Mouse (Mus musculus) intestine, embryonic 15.5 days (tissue): ENCODE data around the gene Ccdc93. TPM values are rescaled to one million over a fixed set of nuclear protein-coding genes. Genes with fewer than 3 reads are reported as not detected.

ENCODE experiments used
- ATAC-seq: fragments of 200-750 bp; cut with Nextera tagmentation; 2 replicates; pipeline ENCODE4 v1.8.0; 2017; ENCODE audit warnings: moderate TSS enrichment, moderate library complexity
- H3K27ac ChIP-seq: fragments of 300-500 bp; sonication (generic); 2 replicates; pipeline ENCODE4 v1.5.1; 2015; ENCODE audit warnings: mild to moderate bottlenecking, inconsistent platforms
- H3K27me3 ChIP-seq: fragments of 300-500 bp; sonication (generic); replicated peaks from 2 replicates; pipeline ENCODE4 v1.6.1; 2015; ENCODE audit warnings: inconsistent platforms
- H3K36me3 ChIP-seq: fragments of 300-500 bp; sonication (generic); 2 replicates; pipeline ENCODE4 v1.6.1; 2015; ENCODE audit warnings: inconsistent platforms
- H3K4me1 ChIP-seq: fragments of 300-500 bp; sonication (generic); replicated peaks from 2 replicates; pipeline ENCODE4 v1.6.1; 2015; ENCODE audit warnings: inconsistent platforms
- H3K4me2 ChIP-seq: fragments of 300-500 bp; sonication (generic); replicated peaks from 2 replicates; pipeline ENCODE4 v1.6.1; 2015; ENCODE audit warnings: mild to moderate bottlenecking, inconsistent platforms
- H3K4me3 ChIP-seq: fragments of 300-500 bp; sonication (generic); replicated peaks from 2 replicates; pipeline ENCODE4 v1.5.1; 2015; ENCODE audit warnings: inconsistent platforms
- H3K9ac ChIP-seq: fragments of 300-500 bp; sonication (generic); 2 replicates; pipeline ENCODE4 v1.6.1; 2015; ENCODE audit warnings: inconsistent platforms
- H3K9me3 ChIP-seq: fragments of 300-500 bp; sonication (generic); 2 replicates; pipeline ENCODE4 v1.6.1; 2016; ENCODE audit warnings: inconsistent platforms
- WGBS: fragments of 180-500 bp; shearing (Covaris S2); methylation state at CpG from one replicate; pipeline ENCODE4 v1.1.7; 2015; 5-methylcytosine and 5-hydroxymethylcytosine counted together
- polyA plus RNA-seq: library from polyadenylated mRNA; unstranded; fragments of >200 nt; fragmentation: Nextera tagmentation; extraction: Ambion mirVana; gene quantifications from 2 replicates; pipeline ENCODE4 v1.2.1, GENCODE M21; 2015

Gene Ccdc93
- polyA plus RNA-seq, 1 experiment from 2014 or later: 11.2 TPM

DNA sequence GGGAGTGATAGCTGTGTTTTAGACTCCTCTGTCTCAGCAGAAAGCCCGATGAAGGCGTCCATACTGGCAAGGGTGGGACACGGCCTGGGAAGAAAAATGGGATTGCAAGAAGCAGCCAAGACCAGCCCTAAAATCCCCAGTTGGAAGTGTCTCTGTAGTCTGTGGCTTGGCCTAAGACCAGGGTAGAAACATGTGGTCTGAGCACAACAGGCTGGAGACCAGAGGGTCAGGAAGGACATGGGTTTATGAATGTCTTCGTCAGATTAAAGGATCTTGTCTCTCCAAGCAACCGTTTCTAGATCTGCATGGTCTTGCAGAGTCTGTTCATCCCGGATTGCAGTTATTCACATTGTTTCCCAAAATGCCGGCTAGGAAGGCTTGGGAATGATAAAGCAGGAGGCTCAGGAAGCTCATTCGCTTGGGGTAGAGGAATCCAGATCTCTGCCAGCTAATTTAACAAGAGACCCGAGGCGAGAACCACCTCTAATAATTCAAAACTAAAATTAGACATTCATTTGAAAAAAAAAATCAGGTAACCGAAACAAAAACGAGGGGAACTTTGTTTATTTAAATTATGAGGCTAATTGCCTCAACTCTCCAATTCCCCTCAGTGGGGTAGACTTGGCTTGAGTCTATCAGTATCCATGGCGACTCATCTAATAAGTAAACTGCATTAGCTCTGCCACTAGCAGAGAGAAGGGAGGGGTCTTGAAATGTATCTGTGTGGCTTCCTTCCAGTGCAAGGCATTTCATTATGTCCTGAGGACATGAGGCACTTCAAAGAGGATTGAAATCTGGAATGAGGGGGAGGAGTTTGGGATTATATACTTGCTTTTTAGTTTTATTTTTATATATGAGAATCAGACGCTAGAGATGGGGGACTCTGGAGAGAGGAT is 31.6 kb upstream of the Ccdc93 start:
- no peak overlapping the region for H3K4me2 ChIP-seq
- no peaks in the 10 kb centered on the region for H3K27me3 ChIP-seq
- no peak overlapping the region for H3K9ac ChIP-seq
- no peaks in the 10 kb centered on the region for H3K9me3 ChIP-seq
- WGBS: 52% methylated on average over 14 of the region's 14 CpGs
- no peaks in the 10 kb centered on the region for H3K36me3 ChIP-seq
- H3K4me3 ChIP-seq: no peak overlapping the region
- ATAC-seq: no peak
- H3K27ac ChIP-seq: no peak overlapping the region
- no peaks in the 10 kb centered on the region; the same call in none of the 2 replicates for H3K4me1 ChIP-seq

GRCm38 (mm10) chr1:121400243-121400642 is 30.6 kb upstream of the Ccdc93 start:
- H3K4me1 ChIP-seq: no peaks in the 10 kb centered on the region; the same call in 1 of the 2 replicates
- no peak overlapping the region for H3K27ac ChIP-seq
- no peak overlapping the region for H3K9ac ChIP-seq
- no peaks in the 10 kb centered on the region for H3K9me3 ChIP-seq
- ATAC-seq: no peak
- no peaks in the 10 kb centered on the region for H3K36me3 ChIP-seq
- no peak overlapping the region for H3K4me3 ChIP-seq
- WGBS: 23% methylated on average over 4 of the region's 4 CpGs
- H3K4me2 ChIP-seq: no peak overlapping the region
- H3K27me3 ChIP-seq: no peaks in the 10 kb centered on the region

DNA sequence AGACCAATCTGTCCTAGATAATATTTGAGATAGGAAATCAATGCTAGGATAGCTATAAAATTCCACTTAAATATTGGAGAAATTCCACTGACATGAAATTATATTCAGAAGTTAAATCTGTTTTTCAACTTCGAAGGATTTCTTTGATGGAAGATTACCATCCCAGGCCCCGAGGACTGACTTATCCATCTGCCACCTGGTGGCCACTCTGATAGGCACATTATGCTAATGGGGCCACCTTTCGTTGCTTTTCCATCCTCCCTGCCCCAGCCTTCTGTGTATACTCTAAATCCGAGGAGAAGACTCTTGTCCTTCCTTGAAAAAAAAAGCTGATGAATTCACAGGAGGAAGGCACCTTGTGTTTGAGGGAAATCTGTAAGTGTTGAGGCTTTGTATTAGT is 11.8 kb upstream of the Ccdc93 start:
- no peak for ATAC-seq
- Histone ChIP-seq H3K4me3 (no peak overlapping the region), H3K27me3 (no peaks in the 10 kb centered on the region), H3K4me2 (no peak overlapping the region), H3K36me3 (no peaks in the 10 kb centered on the region), H3K9ac (no peak overlapping the region), H3K4me1 (no peaks in the 10 kb centered on the region), H3K9me3 (no peaks in the 10 kb centered on the region), H3K27ac (no peak overlapping the region)
- 26% methylated on average over 4 of the region's 4 CpGs for WGBS

DNA sequence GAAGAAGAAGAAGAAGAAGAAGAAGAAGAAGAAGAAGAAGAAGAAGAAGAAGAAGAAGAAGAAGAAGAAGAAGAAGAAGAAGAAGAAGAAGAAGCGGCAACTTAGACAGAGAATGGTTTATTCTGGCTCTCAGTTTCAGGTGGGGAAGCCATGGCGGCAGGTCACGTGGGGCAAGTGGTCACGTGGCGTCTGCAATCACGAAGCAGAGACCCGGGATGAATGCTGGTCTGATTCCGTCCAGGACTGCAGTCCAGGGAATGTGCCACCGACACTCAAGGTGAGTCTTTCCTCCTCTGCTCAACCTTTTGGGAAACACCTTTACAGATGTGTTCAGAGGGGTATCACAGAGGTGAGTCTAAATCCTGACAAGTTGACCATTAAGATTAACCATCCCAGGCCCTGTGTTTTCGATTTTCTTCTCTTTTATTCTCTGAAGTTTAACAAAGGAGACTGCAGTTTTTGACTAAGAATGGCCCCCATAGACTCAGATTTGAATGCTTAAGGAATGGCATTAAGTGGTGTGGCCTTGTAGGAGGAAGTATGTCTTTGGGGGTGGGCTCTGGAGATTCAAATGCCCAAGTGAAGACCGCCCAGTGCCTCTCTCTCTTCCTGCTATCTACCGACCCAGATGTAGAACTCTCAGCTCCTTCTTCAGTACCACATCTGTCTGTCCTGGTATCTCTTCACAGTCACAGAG is 11.1 kb upstream of the Ccdc93 start:
- H3K36me3 ChIP-seq: no peaks in the 10 kb centered on the region
- no peaks in the 10 kb centered on the region for H3K4me1 ChIP-seq
- no peak overlapping the region for H3K4me2 ChIP-seq
- H3K27me3 ChIP-seq: no peaks in the 10 kb centered on the region
- WGBS: 79% methylated on average over 12 of the region's 12 CpGs
- H3K9ac ChIP-seq: no peak overlapping the region
- no peak for ATAC-seq
- no peak overlapping the region for H3K4me3 ChIP-seq
- no peaks in the 10 kb centered on the region for H3K9me3 ChIP-seq
- H3K27ac ChIP-seq: no peak overlapping the region

GRCm38 (mm10) chr1:121430183-121430937 is 489 bp upstream of the Ccdc93 start:
- peak overlapping the region; percentile 96; the same call in 1 of the 2 replicates for H3K4me2 ChIP-seq
- no peaks in the 10 kb centered on the region for H3K36me3 ChIP-seq
- no peaks in the 10 kb centered on the region for H3K9me3 ChIP-seq
- H3K4me1 ChIP-seq: 0 out of 2 replicates have a peak, but pooled peaks cover 2% of the 10 kb centered on the region
- no peak overlapping the region for H3K27ac ChIP-seq
- H3K27me3 ChIP-seq: no peaks in the 10 kb centered on the region
- peak overlapping the region; percentile 83; the same call in 1 of the 2 replicates for H3K4me3 ChIP-seq
- no peak for ATAC-seq
- 19% methylated on average over 6 of the region's 6 CpGs for WGBS
- H3K9ac ChIP-seq: no peak overlapping the region

GRCm38 (mm10) chr1:121435981-121436380 is 5.1 kb downstream of the Ccdc93 start:
- H3K4me1 ChIP-seq: no peaks in the 10 kb centered on the region
- H3K27me3 ChIP-seq: no peaks in the 10 kb centered on the region
- H3K4me2 ChIP-seq: no peak overlapping the region
- H3K4me3 ChIP-seq: no peak overlapping the region
- no peak overlapping the region for H3K27ac ChIP-seq
- ATAC-seq: no peak
- peaks cover 3% of the 10 kb centered on the region; the same call in 1 of the 2 replicates for H3K36me3 ChIP-seq
- WGBS: 92% methylated on average over 7 of the region's 7 CpGs
- H3K9me3 ChIP-seq: no peaks in the 10 kb centered on the region
- H3K9ac ChIP-seq: no peak overlapping the region

- no peak overlapping the region for H3K4me3 ChIP-seq
- no peak overlapping the region for H3K9ac ChIP-seq
- H3K27me3 ChIP-seq: no peaks in the 10 kb centered on the region
- peak; percentile 38 for ATAC-seq
- H3K27ac ChIP-seq: no peak overlapping the region
- H3K36me3 ChIP-seq: peaks cover 8% of the 10 kb centered on the region; the same call in 1 of the 2 replicates
- H3K9me3 ChIP-seq: no peaks in the 10 kb centered on the region
- no peaks in the 10 kb centered on the region for H3K4me1 ChIP-seq
- H3K4me2 ChIP-seq: no peak overlapping the region
- 66% methylated on average over 13 of the region's 13 CpGs for WGBS
Observed at GRCm38 (mm10) chr1:121440535-121441381, 9.9 kb downstream of the Ccdc93 start.

DNA sequence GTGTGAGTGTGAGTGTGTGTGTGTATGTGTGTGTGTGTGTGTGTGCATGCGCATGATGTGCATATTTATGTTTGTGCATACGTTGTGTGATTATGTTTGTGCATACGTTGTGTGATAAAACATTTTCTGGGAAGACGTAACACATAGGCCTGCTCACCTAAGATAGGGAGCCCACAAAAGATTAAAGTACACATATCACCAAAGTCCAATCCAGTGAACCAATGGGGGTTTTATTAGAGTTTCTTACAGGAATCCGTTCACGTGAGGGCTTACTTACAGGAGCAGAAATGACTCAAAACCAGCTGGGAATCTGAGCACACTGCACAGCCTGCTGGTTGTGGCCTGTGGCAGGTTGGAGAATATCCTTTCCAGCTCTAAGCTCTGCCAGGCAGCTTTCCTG is 13.3 kb downstream of the Ccdc93 start:
- Histone ChIP-seq H3K9me3 (no peaks in the 10 kb centered on the region), H3K27ac (no peak overlapping the region), H3K4me3 (no peak overlapping the region), H3K9ac (no peak overlapping the region), H3K36me3 (peaks cover 11% of the 10 kb centered on the region; the same call in 1 of the 2 replicates), H3K27me3 (no peaks in the 10 kb centered on the region), H3K4me1 (no peaks in the 10 kb centered on the region), H3K4me2 (no peak overlapping the region)
- 92% methylated on average over 6 of the region's 6 CpGs for WGBS
- no peak for ATAC-seq

GRCm38 (mm10) chr1:121447216-121447615 is 16.4 kb downstream of the Ccdc93 start:
- WGBS: 94% methylated on average over 10 of the region's 10 CpGs
- H3K36me3 ChIP-seq: peaks cover 15% of the 10 kb centered on the region
- H3K4me3 ChIP-seq: no peak overlapping the region
- H3K9me3 ChIP-seq: no peaks in the 10 kb centered on the region
- H3K9ac ChIP-seq: no peak overlapping the region
- no peaks in the 10 kb centered on the region for H3K27me3 ChIP-seq
- H3K27ac ChIP-seq: no peak overlapping the region
- no peak for ATAC-seq
- H3K4me1 ChIP-seq: no peaks in the 10 kb centered on the region
- H3K4me2 ChIP-seq: no peak overlapping the region

DNA sequence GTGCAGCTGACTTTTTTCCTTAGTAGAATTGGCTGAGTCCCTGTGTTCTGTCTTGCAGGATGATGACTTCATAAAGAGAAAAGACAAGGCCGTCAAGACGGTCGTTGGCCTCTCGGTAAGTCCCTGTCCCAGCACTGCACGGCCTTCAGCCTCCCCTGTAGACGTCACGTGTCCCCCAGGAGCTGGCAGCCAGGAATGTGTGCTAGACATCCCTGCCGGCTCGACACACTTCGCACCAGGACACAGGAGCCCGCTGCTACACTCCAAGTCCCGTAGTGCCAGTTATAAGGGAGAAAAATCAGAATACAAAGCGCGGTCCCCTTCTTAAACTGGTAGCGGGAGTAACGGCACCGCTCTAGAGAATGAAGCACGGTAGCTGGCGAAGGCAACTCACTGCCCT is 17.3 kb downstream of the Ccdc93 start:
- no peaks in the 10 kb centered on the region for H3K9me3 ChIP-seq
- no peak overlapping the region for H3K4me3 ChIP-seq
- no peak for ATAC-seq
- H3K4me1 ChIP-seq: no peaks in the 10 kb centered on the region
- H3K27ac ChIP-seq: no peak overlapping the region
- no peak overlapping the region for H3K4me2 ChIP-seq
- no peak overlapping the region for H3K9ac ChIP-seq
- WGBS: 94% methylated on average over 19 of the region's 19 CpGs
- H3K36me3 ChIP-seq: peaks cover 12% of the 10 kb centered on the region
- no peaks in the 10 kb centered on the region for H3K27me3 ChIP-seq

- H3K9ac ChIP-seq: no peak overlapping the region
- no peaks in the 10 kb centered on the region for H3K9me3 ChIP-seq
- no peaks in the 10 kb centered on the region for H3K27me3 ChIP-seq
- H3K4me1 ChIP-seq: no peaks in the 10 kb centered on the region
- H3K36me3 ChIP-seq: peaks cover 14% of the 10 kb centered on the region
- WGBS: 85% methylated on average over 7 of the region's 7 CpGs
- no peak for ATAC-seq
- H3K4me2 ChIP-seq: no peak overlapping the region
- no peak overlapping the region for H3K27ac ChIP-seq
- no peak overlapping the region for H3K4me3 ChIP-seq
Observed at GRCm38 (mm10) chr1:121451009-121451408, 20.2 kb downstream of the Ccdc93 start.
